Mouse (Mus musculus): ENCODE measurements around the gene Prkce. TPM values are rescaled to one million over a fixed set of nuclear protein-coding genes. Genes with fewer than 3 reads are reported as not detected.

Prkce gene
- total and polyA plus RNA-seq, 3 experiments: 2.0 to 6.1 (median 2.7) TPM

- Histone ChIP-seq H3K4me3 (ENCODE audit: low read depth, low read length) (no peak overlapping the region), H3K36me3 (replicated peaks) (no peaks in the 10 kb centered on the region), H3K4me1 (ENCODE audit: insufficient read depth, low read depth, low read length) (no peaks in the 10 kb centered on the region), H3K9me3 (replicated peaks) (peaks cover 24% of the 10 kb centered on the region), H3K27me3 (ENCODE audit: insufficient read depth, low read length) (no peaks in the 10 kb centered on the region)
- no peak for TF ChIP-seq GATA2 (IDR thresholded peaks at IDR 0.05; ENCODE audit: borderline replicate concordance, low read depth, low read length)
- no peak for TF ChIP-seq POLR2AphosphoS5 (IDR thresholded peaks at IDR 0.05; ENCODE audit: insufficient replicate concordance, low read depth, low read length)
- no peak for TF ChIP-seq GATA1 (IDR thresholded peaks at IDR 0.05; ENCODE audit: borderline replicate concordance, low read length)
- TF ChIP-seq TAL1 (conservative IDR thresholded peaks at IDR 0.05; ENCODE audit: low read depth, low read length): no peak
- TF ChIP-seq CTCF (IDR thresholded peaks at IDR 0.05; ENCODE audit: low read depth, low read length): no peak
- no peak for DNase-seq (ENCODE audit: low spot score)
- no peak for ATAC-seq (ENCODE audit: extremely low read depth, insufficient number of reproducible peaks, low FRiP score, poor library complexity, severe bottlenecking)
Measured at GRCm38 (mm10) chr17:86410496-86410895, 242.9 kb downstream of the Prkce start.

- no peak for DNase-seq (ENCODE audit: low spot score)
- H3K4me3 ChIP-seq (ENCODE audit: low read depth, low read length): no peak overlapping the region
- ATAC-seq (ENCODE audit: extremely low read depth, insufficient number of reproducible peaks, low FRiP score, poor library complexity, severe bottlenecking): no peak
Measured at GRCm38 (mm10) chr17:86412141-86412540, 244.6 kb downstream of the Prkce start.

GRCm38 (mm10) chr17:86414608-86415007, 247.0 kb downstream of the Prkce start:
- TF ChIP-seq GATA1 (IDR thresholded peaks at IDR 0.05; ENCODE audit: borderline replicate concordance, low read length) (no peak), CTCF (IDR thresholded peaks at IDR 0.05; ENCODE audit: low read depth, low read length) (no peak), TAL1 (conservative IDR thresholded peaks at IDR 0.05; ENCODE audit: low read depth, low read length) (no peak), GATA2 (IDR thresholded peaks at IDR 0.05; ENCODE audit: borderline replicate concordance, low read depth, low read length) (no peak), POLR2AphosphoS5 (IDR thresholded peaks at IDR 0.05; ENCODE audit: insufficient replicate concordance, low read depth, low read length) (no peak)
- H3K27me3 ChIP-seq (ENCODE audit: insufficient read depth, low read length): no peaks in the 10 kb centered on the region; the same call in 1 of the 2 replicates
- ATAC-seq (ENCODE audit: extremely low read depth, insufficient number of reproducible peaks, low FRiP score, poor library complexity, severe bottlenecking): no peak
- H3K4me1 ChIP-seq (ENCODE audit: insufficient read depth, low read depth, low read length): no peaks in the 10 kb centered on the region
- H3K36me3 ChIP-seq (replicated peaks): no peaks in the 10 kb centered on the region
- DNase-seq (ENCODE audit: low spot score): no peak
- H3K9me3 ChIP-seq (replicated peaks): peaks cover 44% of the 10 kb centered on the region
- no peak overlapping the region for H3K4me3 ChIP-seq (ENCODE audit: low read depth, low read length)

More at GRCm38 (mm10) chr17:86412141-86412540, 244.6 kb downstream of the Prkce start:
- Histone ChIP-seq H3K4me1 (ENCODE audit: insufficient read depth, low read depth, low read length) (no peaks in the 10 kb centered on the region), H3K9me3 (replicated peaks) (peaks cover 35% of the 10 kb centered on the region), H3K27me3 (ENCODE audit: insufficient read depth, low read length) (no peaks in the 10 kb centered on the region), H3K36me3 (replicated peaks) (no peaks in the 10 kb centered on the region)
- no peak for TF ChIP-seq CTCF (IDR thresholded peaks at IDR 0.05; ENCODE audit: low read depth, low read length)
- TF ChIP-seq GATA1 (IDR thresholded peaks at IDR 0.05; ENCODE audit: borderline replicate concordance, low read length): no peak
- no peak for TF ChIP-seq TAL1 (conservative IDR thresholded peaks at IDR 0.05; ENCODE audit: low read depth, low read length)
- TF ChIP-seq GATA2 (IDR thresholded peaks at IDR 0.05; ENCODE audit: borderline replicate concordance, low read depth, low read length): no peak
- TF ChIP-seq POLR2AphosphoS5 (IDR thresholded peaks at IDR 0.05; ENCODE audit: insufficient replicate concordance, low read depth, low read length): no peak

GRCm38 (mm10) chr17:86415989-86416388, 248.4 kb downstream of the Prkce start:
- Histone ChIP-seq H3K36me3 (replicated peaks) (no peaks in the 10 kb centered on the region), H3K4me1 (ENCODE audit: insufficient read depth, low read depth, low read length) (no peaks in the 10 kb centered on the region), H3K4me3 (ENCODE audit: low read depth, low read length) (no peak overlapping the region), H3K9me3 (replicated peaks) (peaks cover 40% of the 10 kb centered on the region), H3K27me3 (ENCODE audit: insufficient read depth, low read length) (no peaks in the 10 kb centered on the region; the same call in 1 of the 2 replicates)
- ATAC-seq (ENCODE audit: extremely low read depth, insufficient number of reproducible peaks, low FRiP score, poor library complexity, severe bottlenecking): no peak
- TF ChIP-seq GATA2 (IDR thresholded peaks at IDR 0.05; ENCODE audit: borderline replicate concordance, low read depth, low read length) (no peak), TAL1 (conservative IDR thresholded peaks at IDR 0.05; ENCODE audit: low read depth, low read length) (no peak), CTCF (IDR thresholded peaks at IDR 0.05; ENCODE audit: low read depth, low read length) (no peak), POLR2AphosphoS5 (IDR thresholded peaks at IDR 0.05; ENCODE audit: insufficient replicate concordance, low read depth, low read length) (no peak), GATA1 (IDR thresholded peaks at IDR 0.05; ENCODE audit: borderline replicate concordance, low read length) (no peak)
- no peak for DNase-seq (ENCODE audit: low spot score)

- no peak for ATAC-seq (ENCODE audit: extremely low read depth, insufficient number of reproducible peaks, low FRiP score, poor library complexity, severe bottlenecking)
- H3K4me3 ChIP-seq (ENCODE audit: low read depth, low read length): no peak overlapping the region
Measured at GRCm38 (mm10) chr17:86418334-86418733, 250.7 kb downstream of the Prkce start.

GRCm38 (mm10) chr17:86419199-86419598, 251.6 kb downstream of the Prkce start:
- ATAC-seq (ENCODE audit: extremely low read depth, insufficient number of reproducible peaks, low FRiP score, poor library complexity, severe bottlenecking) (no peak), DNase-seq (ENCODE audit: low spot score) (no peak)
- H3K36me3 ChIP-seq (replicated peaks): no peaks in the 10 kb centered on the region
- no peak for TF ChIP-seq GATA2 (IDR thresholded peaks at IDR 0.05; ENCODE audit: borderline replicate concordance, low read depth, low read length)
- TF ChIP-seq CTCF (IDR thresholded peaks at IDR 0.05; ENCODE audit: low read depth, low read length): no peak
- no peak for TF ChIP-seq TAL1 (conservative IDR thresholded peaks at IDR 0.05; ENCODE audit: low read depth, low read length)
- TF ChIP-seq POLR2AphosphoS5 (IDR thresholded peaks at IDR 0.05; ENCODE audit: insufficient replicate concordance, low read depth, low read length): no peak
- TF ChIP-seq GATA1 (IDR thresholded peaks at IDR 0.05; ENCODE audit: borderline replicate concordance, low read length): no peak
- H3K9me3 ChIP-seq (replicated peaks): peaks cover 28% of the 10 kb centered on the region
- no peaks in the 10 kb centered on the region for H3K4me1 ChIP-seq (ENCODE audit: insufficient read depth, low read depth, low read length)
- no peaks in the 10 kb centered on the region; the same call in 1 of the 2 replicates for H3K27me3 ChIP-seq (ENCODE audit: insufficient read depth, low read length)
- H3K4me3 ChIP-seq (ENCODE audit: low read depth, low read length): no peak overlapping the region

More at GRCm38 (mm10) chr17:86418334-86418733, 250.7 kb downstream of the Prkce start:
- TF ChIP-seq TAL1 (conservative IDR thresholded peaks at IDR 0.05; ENCODE audit: low read depth, low read length): no peak
- no peak for TF ChIP-seq CTCF (IDR thresholded peaks at IDR 0.05; ENCODE audit: low read depth, low read length)
- TF ChIP-seq POLR2AphosphoS5 (IDR thresholded peaks at IDR 0.05; ENCODE audit: insufficient replicate concordance, low read depth, low read length): no peak
- TF ChIP-seq GATA1 (IDR thresholded peaks at IDR 0.05; ENCODE audit: borderline replicate concordance, low read length): no peak
- no peak for TF ChIP-seq GATA2 (IDR thresholded peaks at IDR 0.05; ENCODE audit: borderline replicate concordance, low read depth, low read length)
- H3K9me3 ChIP-seq (replicated peaks): peaks cover 28% of the 10 kb centered on the region
- DNase-seq (ENCODE audit: low spot score): no peak
- no peaks in the 10 kb centered on the region for H3K36me3 ChIP-seq (replicated peaks)
- H3K27me3 ChIP-seq (ENCODE audit: insufficient read depth, low read length): no peaks in the 10 kb centered on the region; the same call in 1 of the 2 replicates
- H3K4me1 ChIP-seq (ENCODE audit: insufficient read depth, low read depth, low read length): no peaks in the 10 kb centered on the region

All from G1E (cell line).